Mouse (Mus musculus) hindbrain, postnatal 0 days (tissue): ENCODE measurements around the gene Pex26. TPM values are rescaled to one million over a fixed set of nuclear protein-coding genes. Genes with fewer than 3 reads are reported as not detected.
A peak's percentile ranks its signal among the peaks of the same experiment; 100 is the strongest.

ENCODE experiments used
- ATAC-seq: fragments of 200-750 bp; cut with Nextera tagmentation; 2 replicates; pipeline ENCODE4 v1.8.0; 2017; ENCODE audit warnings: mild to moderate bottlenecking, moderate TSS enrichment, moderate library complexity
- DNase-seq: peaks from one replicate; pipeline ENCODE4 v3.0.0-alpha.2; 2015; ENCODE audit warnings: low spot score
- H3K27ac ChIP-seq: fragments of 300-500 bp; sonication (generic); 2 replicates; pipeline ENCODE4 v1.5.1; 2014; ENCODE audit warnings: mild to moderate bottlenecking
- H3K27me3 ChIP-seq: fragments of 300-500 bp; sonication (generic); 2 replicates; pipeline ENCODE4 v1.6.1; 2014; ENCODE audit warnings: low read length, mixed read lengths; ENCODE audit not compliant: insufficient read depth
- H3K36me3 ChIP-seq: fragments of 300-500 bp; sonication (generic); 2 replicates; pipeline ENCODE4 v1.6.1; 2014; ENCODE audit warnings: low read length, mixed read lengths; ENCODE audit not compliant: insufficient read depth
- H3K4me1 ChIP-seq: fragments of 300-500 bp; sonication (generic); 2 replicates; pipeline ENCODE4 v1.6.1; 2014; ENCODE audit warnings: antibody characterized with exemption, low read length, mixed read lengths; ENCODE audit not compliant: insufficient read depth
- H3K4me2 ChIP-seq: fragments of 300-500 bp; sonication (generic); 2 replicates; pipeline ENCODE4 v1.6.1; 2014; ENCODE audit warnings: low read depth, mild to moderate bottlenecking, low read length, moderate library complexity, mixed read lengths
- H3K4me3 ChIP-seq: fragments of 300-500 bp; sonication (generic); 2 replicates; pipeline ENCODE4 v1.5.1; 2014; ENCODE audit warnings: low read length
- H3K9ac ChIP-seq: fragments of 300-500 bp; sonication (generic); replicated peaks from 2 replicates; pipeline ENCODE4 v1.6.1; 2014; ENCODE audit warnings: mild to moderate bottlenecking, low read length, moderate library complexity, mixed read lengths
- H3K9me3 ChIP-seq: fragments of 300-500 bp; sonication (generic); 2 replicates; pipeline ENCODE4 v1.6.1; 2016; ENCODE audit warnings: low read length, mixed read lengths
- CTCF ChIP-seq: IDR thresholded peaks from 2 replicates; pipeline ENCODE4 v1.5.1; 2016; ENCODE audit warnings: antibody characterized with exemption, control low read depth, low read depth
- WGBS: fragments of 180-500 bp; shearing (Covaris S2); extraction: QIAGEN DNeasy Blood & Tissue Kit; methylation state at CpG from one replicate; pipeline ENCODE4 v1.1.7; 2014; 5-methylcytosine and 5-hydroxymethylcytosine counted together
- polyA plus RNA-seq: library from polyadenylated mRNA; unstranded; fragments of >200 nt; fragmentation: Nextera tagmentation; extraction: Ambion mirVana; gene quantifications from 2 replicates; pipeline ENCODE4 v1.2.1, GENCODE M21; 2015
- total RNA-seq: library from RNA; depleted of rRNA; stranded (reverse); fragments of >200 nt; gene quantifications from 2 replicates; pipeline ENCODE4 v1.2.3, GENCODE M21; 2014; rRNA removed

The Pex26 gene
- 23.3 and 26.5 TPM in 2 replicates for total RNA-seq
- polyA plus RNA-seq, result 10.2 and 11.2 TPM in 2 replicates

- WGBS, result 1% methylated on average over 32 of the region's 32 CpGs
- H3K9ac ChIP-seq, result peak within 1 kb of the TSS; percentile 59
- peaks cover 8% of the 10 kb centered on the region; the same call in 1 of the 2 replicates for H3K36me3 ChIP-seq
- H3K27ac ChIP-seq, result peak within 1 kb of the TSS; percentile 82
- peak within 1 kb of the TSS; percentile 52 for H3K4me3 ChIP-seq
- DNase-seq, result peak; percentile 96
- peak within 1 kb of the TSS; percentile 74 for H3K4me2 ChIP-seq
- H3K9me3 ChIP-seq, result no peaks in the 10 kb centered on the region
- no peak for TF ChIP-seq CTCF
- H3K27me3 ChIP-seq, result no peaks in the 10 kb centered on the region
- H3K4me1 ChIP-seq, result peaks cover 5% of the 10 kb centered on the region; the same call in 1 of the 2 replicates
- peak; percentile 94 for ATAC-seq
Measured at GRCm38 (mm10) chr6:121183414-121184173, at the start of gene Pex26. Pex26 (plus strand) TSS chr6:121183667.

DNA sequence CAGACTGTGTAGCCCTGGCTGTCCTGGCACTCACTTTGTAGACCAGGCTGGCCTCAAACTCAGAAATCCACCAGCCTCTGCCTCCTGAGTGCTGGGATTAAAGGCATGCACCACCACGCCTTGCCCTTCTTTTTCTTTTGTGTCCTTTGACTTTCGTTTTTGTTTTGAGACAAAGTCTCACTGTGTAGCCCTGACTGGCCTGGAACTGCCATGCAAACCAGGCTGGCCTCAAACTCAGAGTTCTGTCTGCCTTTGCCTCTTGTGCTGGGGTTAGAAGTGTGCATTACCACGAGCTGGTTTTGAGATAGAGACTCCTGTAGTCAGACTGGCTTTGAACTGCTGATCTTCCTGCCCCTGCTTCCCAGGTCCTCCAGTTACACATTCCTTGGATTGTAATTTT, 49.2 kb upstream of the Pex26 start:
- ATAC-seq, result no peak
- TF ChIP-seq CTCF, result no peak
- Histone ChIP-seq H3K9ac (no peak overlapping the region), H3K27me3 (no peaks in the 10 kb centered on the region), H3K4me3 (no peak overlapping the region), H3K9me3 (no peaks in the 10 kb centered on the region), H3K4me2 (no peak overlapping the region), H3K27ac (no peak overlapping the region), H3K4me1 (no peaks in the 10 kb centered on the region), H3K36me3 (no peaks in the 10 kb centered on the region)
- WGBS, result 30% methylated on average over 3 of the region's 3 CpGs
- no peak for DNase-seq

DNA sequence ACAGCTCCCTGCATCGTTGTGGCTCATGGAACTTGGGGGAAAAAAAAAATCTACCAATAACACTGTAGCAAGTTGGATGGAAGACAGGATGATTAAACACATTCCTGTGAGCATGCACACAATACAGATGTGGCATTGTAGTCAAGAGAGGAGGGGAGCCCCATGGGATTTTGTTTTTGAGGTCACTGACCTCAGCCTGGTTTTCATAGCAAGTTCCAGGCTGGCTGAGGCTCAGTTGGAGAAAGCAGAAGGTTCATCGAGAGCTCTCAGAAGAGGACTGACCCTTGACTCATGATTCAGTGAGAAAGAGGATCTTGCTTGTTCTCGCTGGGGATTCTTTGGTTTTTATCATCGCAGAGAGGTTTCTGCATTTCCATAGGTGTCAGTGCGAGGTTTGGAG, 48.6 kb upstream of the Pex26 start:
- no peaks in the 10 kb centered on the region for H3K4me1 ChIP-seq
- no peak for TF ChIP-seq CTCF
- H3K9ac ChIP-seq, result no peak overlapping the region
- no peaks in the 10 kb centered on the region for H3K9me3 ChIP-seq
- H3K36me3 ChIP-seq, result no peaks in the 10 kb centered on the region
- no peak overlapping the region for H3K4me3 ChIP-seq
- ATAC-seq, result no peak
- H3K4me2 ChIP-seq, result no peak overlapping the region
- DNase-seq, result no peak
- 50% methylated on average over 5 of the region's 5 CpGs for WGBS
- H3K27ac ChIP-seq, result no peak overlapping the region
- H3K27me3 ChIP-seq, result no peaks in the 10 kb centered on the region

DNA sequence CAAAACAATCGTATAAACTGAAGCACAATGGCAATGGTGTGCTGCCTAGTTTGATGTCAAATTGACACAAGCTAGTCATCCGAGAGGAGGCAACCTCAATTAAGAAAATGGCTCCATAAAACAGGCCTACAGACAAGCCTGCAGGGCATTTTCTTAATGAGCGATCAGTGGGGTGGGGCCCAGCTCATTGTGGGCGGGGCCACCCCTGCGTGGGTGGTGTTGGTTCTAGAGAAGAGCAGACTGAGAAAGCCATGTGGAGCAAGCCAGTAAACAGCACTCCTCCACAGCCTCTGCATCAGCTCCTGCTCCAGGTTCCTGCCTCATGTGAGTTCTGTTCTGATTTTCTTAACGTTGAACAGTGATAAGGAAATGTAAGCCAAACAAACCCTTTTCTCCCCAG, 46.2 kb upstream of the Pex26 start:
- Histone ChIP-seq H3K27ac (no peak overlapping the region), H3K36me3 (no peaks in the 10 kb centered on the region), H3K9me3 (no peaks in the 10 kb centered on the region), H3K4me3 (no peak overlapping the region), H3K4me1 (no peaks in the 10 kb centered on the region), H3K9ac (no peak overlapping the region), H3K27me3 (no peaks in the 10 kb centered on the region), H3K4me2 (no peak overlapping the region)
- 67% methylated on average over 6 of the region's 6 CpGs for WGBS
- DNase-seq (no peak), ATAC-seq (no peak)
- no peak for TF ChIP-seq CTCF

DNA sequence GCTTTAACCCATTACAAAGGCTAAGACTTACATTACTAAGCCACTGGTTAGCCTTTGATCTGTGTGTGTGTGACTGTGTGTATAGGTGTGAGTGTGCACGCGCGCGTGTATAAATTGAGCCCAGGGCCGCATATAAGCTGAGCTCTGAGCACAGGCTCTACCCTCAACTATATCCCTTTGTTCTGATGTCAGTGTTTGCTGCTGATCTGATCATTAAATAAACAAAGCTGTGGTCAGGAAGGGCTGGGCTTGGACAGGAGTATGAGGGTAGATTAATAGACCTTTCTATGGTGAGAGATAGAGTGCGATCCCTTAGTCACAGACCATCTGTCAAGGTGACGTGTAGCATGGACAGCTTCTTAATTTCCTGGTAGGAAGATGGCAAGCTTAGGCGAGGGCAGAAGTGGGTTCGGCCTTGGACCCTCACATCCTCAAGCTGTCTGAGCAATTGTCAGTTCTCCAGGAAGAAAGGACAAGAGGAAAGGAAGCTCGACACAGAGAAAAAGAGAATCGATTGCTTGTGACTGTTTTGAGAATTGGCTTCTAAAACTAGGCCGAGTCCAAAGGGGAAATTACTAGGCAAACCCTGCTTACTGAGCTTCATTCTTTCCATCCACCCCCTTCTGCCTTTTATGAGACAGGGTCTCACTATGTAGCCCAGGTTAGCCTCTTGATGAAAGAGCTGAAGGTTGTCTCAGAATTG, 45.0 kb upstream of the Pex26 start:
- no peak overlapping the region for H3K9ac ChIP-seq
- H3K36me3 ChIP-seq, result no peaks in the 10 kb centered on the region
- DNase-seq (no peak), ATAC-seq (no peak)
- TF ChIP-seq CTCF, result no peak
- no peak overlapping the region for H3K4me3 ChIP-seq
- H3K4me2 ChIP-seq, result no peak overlapping the region
- 81% methylated on average over 12 of the region's 12 CpGs for WGBS
- H3K27me3 ChIP-seq, result no peaks in the 10 kb centered on the region
- H3K4me1 ChIP-seq, result no peaks in the 10 kb centered on the region
- H3K9me3 ChIP-seq, result no peaks in the 10 kb centered on the region
- H3K27ac ChIP-seq, result no peak overlapping the region

DNA sequence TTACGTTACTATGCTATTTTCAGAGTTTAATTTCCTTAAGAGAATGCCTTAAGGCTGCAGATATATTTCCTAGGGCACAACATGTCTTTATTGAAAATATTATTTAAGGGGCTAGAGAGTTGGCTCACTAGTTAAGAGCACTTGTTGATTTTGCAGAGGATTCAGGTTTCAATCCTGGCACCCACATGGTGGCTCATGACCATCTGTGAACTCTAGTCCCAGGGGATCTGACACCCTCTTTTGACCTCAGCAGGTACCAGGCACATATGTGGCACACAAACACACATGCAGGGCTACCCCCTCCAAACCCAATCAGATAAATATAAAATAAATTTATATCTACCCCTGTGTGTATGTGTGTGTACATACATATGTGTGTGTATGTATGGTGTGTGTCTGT, 44.2 kb upstream of the Pex26 start:
- no peak for DNase-seq
- Histone ChIP-seq H3K4me1 (no peaks in the 10 kb centered on the region), H3K27ac (no peak overlapping the region), H3K4me2 (no peak overlapping the region), H3K9me3 (no peaks in the 10 kb centered on the region), H3K27me3 (no peaks in the 10 kb centered on the region), H3K4me3 (no peak overlapping the region), H3K36me3 (no peaks in the 10 kb centered on the region), H3K9ac (no peak overlapping the region)
- 80% methylated on average over 1 of the region's 1 CpGs for whole genome bisulfite sequencing
- ATAC-seq, result no peak
- no peak for TF ChIP-seq CTCF

- H3K36me3 ChIP-seq, result no peaks in the 10 kb centered on the region
- no peak for TF ChIP-seq CTCF
- no peak overlapping the region for H3K27ac ChIP-seq
- H3K9ac ChIP-seq, result no peak overlapping the region
- no peaks in the 10 kb centered on the region for H3K4me1 ChIP-seq
- ATAC-seq, result no peak
- no peak overlapping the region for H3K4me2 ChIP-seq
- no peak for DNase-seq
- 73% methylated on average over 7 of the region's 7 CpGs for WGBS
- H3K4me3 ChIP-seq, result no peak overlapping the region
- H3K9me3 ChIP-seq, result no peaks in the 10 kb centered on the region
- no peaks in the 10 kb centered on the region for H3K27me3 ChIP-seq
Measured at GRCm38 (mm10) chr6:121142298-121142697, 41.2 kb upstream of the Pex26 start.
